Mouse (Mus musculus) thymus, postnatal 36 days (tissue): ENCODE results near the gene Tspear.
"Not testable (repeated sequence)": the region's sequence is repeated elsewhere in the genome, so short reads cannot be mapped to it uniquely, and the experiment has no call there.

Experiments
- DNase-seq, 2 experiments: peaks; one replicate each; pipeline ENCODE4 v3.0.0; 2022; ENCODE audit warnings: mixed read lengths in 2 of 2

Tspear gene

DNA sequence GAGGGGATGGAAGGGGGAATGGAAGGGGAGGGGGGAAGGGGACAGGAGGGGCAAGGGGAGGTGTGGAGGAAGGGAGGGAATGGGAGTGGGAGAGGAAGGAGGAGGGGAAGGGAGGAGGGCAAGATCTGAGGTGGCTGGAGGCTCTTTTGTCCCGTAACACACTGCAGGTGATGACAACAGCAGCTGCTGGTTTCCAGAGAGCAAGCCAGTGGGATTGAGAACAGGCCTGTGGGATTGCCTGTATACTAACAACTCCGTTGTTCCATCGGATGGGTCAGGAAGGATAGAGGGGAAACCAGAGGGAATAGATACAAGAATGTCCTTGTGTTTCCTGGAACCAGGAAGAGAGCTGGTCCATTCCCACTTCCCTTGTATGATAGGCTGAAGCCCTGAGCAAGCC, 111.3 kb downstream of the Tspear start:
- no peak for DNase-seq

GRCm38 (mm10) chr10:77798164-77798920, 112.0 kb downstream of the Tspear start:
- not testable (repeated sequence) for DNase-seq

DNA sequence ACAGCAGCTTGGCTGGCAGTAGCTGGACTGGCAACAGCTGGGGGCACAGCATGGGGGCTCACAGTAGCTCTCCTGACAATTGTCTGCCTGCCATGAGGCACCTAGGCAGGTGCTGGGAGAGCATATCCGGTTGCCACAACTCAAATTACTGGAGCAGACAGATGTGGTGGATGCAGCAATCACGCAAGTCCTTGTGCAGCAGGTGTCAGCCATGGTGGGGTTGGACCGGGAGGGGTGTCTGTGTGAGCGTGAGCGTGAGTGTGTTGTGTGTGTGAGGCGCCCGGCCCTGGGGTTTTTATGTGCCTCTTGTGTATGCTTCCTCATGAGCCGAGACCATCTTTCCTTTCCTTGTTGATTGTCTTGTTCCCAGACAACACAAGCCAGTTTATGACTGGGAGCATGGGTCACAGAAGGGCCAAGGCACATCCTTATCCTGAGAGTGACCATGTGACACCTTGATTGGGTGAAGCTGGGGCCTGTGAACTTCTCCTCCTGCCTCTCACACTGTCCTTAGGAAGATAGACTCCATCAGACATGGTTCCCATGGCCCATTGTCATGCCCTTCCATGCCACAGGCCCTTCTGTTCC, 112.6 kb downstream of the Tspear start, which contains the start of gene Gm19668:
Gene Gm19668, minus strand, starts transcription at position 213 of the 588 bp plus-strand sequence.
- DNase-seq = no peak

DNA sequence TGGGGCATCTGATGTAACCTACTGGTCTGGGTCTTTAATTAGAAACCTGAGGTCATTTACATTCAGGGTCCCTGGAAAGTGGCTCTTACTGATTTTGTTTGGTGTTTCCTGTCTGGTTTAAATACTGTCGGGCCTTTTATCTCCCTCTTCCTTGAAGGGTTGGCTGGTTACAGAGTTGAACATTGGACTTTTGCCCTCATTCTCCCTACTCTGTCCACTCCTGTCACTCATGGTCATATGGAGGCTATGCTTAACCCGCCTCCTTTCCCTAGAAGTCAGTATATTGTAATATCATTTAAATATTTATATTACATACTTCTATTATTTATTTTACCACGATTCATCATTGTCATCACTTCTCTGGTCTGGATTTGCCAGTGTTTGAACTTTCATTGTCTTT, 117.7 kb downstream of the Tspear start:
- no peak for DNase-seq

GRCm38 (mm10) chr10:77811743-77812142, 125.4 kb downstream of the Tspear start, which contains the start of gene Gm9507:
Gene Gm9507 (minus strand): TSS chr10:77811843.
- no peak for DNase-seq

- no peak for DNase-seq
These were observed 128.0 kb downstream of the Tspear start, which contains the start of gene Gm2696 for GRCm38 (mm10) chr10:77814382-77814781. Gene Gm2696 (plus strand): TSS chr10:77814682.

DNA sequence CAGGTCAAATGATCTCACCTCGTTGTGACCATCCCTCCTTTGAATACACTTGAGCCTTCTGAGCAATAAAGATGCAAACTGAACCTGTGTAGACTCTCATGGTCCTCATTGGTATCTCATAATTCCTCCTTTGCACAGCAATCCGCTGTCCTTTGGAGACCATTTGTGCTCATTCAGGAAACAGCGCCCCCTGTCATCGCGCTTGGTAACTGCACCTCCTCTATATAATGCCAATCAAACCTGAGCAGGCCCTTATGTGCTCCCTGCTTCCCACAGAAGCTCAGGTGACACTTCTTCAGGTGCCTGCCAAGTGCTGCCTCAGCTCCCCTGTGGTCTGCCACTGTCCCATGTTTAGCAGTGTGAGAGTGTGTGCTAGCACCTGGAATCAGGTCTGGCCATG, 129.1 kb downstream of the Tspear start:
- DNase-seq = peak; percentile 26 to 38

DNA sequence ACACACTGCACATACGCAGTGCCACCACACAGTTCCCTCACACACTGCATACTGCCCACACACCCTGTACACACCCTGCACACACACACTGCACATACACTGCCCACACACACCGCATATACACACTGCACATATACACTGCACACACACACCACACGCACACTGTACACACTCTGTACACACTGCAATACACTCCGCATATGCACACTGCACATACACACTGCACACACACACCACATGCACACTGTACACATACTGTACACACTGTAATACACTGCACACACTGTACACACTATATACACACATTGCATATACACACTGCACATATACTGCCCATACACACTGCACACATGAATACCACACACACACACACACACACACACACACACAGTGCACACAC, 132.2 kb downstream of the Tspear start:
- DNase-seq = no peak

DNA sequence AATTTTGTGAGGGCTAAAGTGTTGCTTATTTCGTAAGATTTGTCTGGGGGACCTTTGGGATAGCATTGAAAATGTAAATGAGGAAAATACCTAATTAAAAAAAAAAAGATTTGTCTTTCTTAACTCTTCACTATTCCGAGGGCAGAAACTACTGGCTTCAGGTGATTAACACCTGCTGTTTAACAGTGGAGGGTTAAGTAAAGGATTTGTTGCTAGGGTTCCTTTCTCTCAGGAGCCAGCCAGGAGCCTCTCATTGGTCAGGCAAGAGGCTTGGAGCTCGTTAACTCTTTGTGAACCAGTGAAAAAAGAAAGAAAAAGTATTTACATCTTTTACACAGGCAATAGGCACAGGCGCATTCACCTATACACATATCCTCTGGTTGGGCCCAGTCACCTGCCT, 132.8 kb downstream of the Tspear start:
- no peak for DNase-seq

DNA sequence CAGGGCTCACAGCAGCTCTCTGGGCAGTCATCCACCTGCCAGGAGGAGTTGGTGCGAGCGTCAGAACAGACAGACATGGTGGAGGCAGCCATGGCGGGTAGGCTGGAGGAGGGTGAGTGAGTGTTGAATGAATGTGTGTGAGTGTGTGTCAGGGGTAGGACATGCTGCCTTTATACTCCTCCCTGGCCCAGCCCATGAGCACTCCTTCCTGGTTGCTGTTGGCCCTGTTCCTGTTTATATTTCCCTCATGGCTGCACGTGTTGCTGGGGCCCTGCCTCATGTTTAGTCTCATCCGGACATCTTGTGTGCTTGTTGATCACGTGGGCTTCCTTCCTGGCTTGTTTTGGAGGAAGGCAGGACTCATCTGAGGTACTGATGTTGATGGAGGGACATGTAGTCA, 140.6 kb downstream of the Tspear start, which contains the start of gene Krtap10-4:
Gene Krtap10-4, minus strand, starts transcription at position 145 of the 400 bp plus-strand sequence.
- DNase-seq = no peak

GRCm38 (mm10) chr10:77835647-77836046, 149.3 kb downstream of the Tspear start, which contains the start of gene Krtap10-10:
Gene Krtap10-10 (plus strand): TSS chr10:77835947.
- DNase-seq = no peak

DNA sequence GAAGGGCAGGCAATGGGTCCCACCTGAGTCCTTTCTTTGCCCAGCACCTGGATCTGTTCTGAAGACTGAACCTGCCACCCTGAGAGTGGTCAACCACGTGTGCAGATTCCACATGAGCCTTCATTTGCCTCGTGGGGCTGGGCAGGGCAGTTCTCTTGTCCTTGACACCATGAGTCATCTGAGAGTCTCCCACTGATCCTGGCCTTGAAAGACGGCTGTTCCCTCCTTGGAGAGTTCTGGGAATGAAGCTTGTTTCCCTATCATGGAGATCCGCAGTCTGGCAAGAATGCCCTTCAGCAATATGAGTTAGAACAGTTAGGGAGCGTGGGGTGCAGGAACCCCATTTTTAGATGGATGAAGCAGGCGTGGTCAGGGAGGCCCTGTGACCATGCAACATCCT, 152.6 kb downstream of the Tspear start:
- no peak for DNase-seq

- DNase-seq = no peak
These were observed 160.1 kb downstream of the Tspear start, which contains the start of gene Gm36176 for GRCm38 (mm10) chr10:77846503-77846902. Gene Gm36176 (plus strand): TSS chr10:77846803.

GRCm38 (mm10) chr10:77846961-77847360, 160.6 kb downstream of the Tspear start:
- DNase-seq = no peak

DNA sequence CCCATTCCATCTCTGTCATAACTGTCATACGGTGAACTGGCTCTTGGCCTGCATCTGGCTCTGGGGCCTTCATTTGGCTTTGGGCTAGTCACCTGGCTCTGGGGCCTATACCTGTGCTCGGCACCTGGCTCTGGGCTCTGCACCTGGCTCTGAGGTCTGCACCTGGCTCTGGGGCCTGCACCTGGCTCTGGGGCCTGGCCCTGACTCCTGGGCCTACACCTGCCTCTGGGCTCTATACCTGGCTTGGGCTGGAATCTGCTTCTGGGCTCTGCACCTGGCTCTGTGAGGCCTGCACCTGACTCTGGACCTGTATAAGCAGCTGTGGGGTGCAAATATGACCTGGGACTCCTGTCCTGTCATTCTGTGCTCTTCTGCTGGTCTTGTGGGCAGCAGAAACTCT, 161.2 kb downstream of the Tspear start:
- no peak for DNase-seq

DNA sequence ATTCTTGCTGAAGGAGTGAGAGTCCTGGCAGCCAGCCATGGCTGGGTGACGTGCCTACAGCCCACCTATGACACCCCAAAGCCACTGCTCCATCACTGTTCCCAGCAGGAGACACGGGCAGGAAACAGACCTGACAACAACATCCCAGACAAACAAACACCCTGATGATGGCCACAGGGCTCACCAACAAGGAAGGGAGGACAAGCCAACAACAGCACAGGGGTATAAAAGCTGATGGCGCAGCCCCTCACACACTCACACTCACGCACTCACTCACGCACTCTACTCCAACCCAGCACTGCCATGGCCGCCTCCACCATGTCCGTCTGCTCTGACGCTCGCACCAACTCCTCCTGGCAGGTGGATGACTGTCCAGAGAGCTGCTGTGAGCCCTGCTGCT, 166.2 kb downstream of the Tspear start, which contains the start of gene Gm10318:
Gene Gm10318, plus strand, starts transcription at position 301 of the 400 bp plus-strand sequence.
- DNase-seq = no peak

DNA sequence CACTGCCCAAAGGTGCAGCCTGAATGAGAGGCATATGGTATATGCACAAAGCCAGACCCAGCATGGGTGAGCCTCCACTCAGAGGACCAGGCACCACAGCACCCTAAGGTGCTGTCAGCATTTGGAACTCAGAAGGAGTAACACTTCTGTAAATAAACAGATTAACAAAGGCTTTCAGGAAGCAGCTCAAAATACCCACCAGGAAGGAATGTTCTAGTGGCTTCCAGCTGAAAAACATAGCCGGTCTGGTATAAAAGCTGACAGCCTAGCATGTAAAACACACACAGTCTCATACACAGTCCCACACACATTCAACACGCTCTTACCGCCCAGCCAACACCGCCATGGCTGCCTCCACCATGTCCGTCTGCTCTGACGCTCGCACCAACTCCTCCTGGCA, 175.3 kb downstream of the Tspear start, which contains the start of gene Gm3285:
Gene Gm3285, plus strand, starts transcription at position 301 of the 400 bp plus-strand sequence.
- DNase-seq = no peak

GRCm38 (mm10) chr10:77864067-77864761, 177.8 kb downstream of the Tspear start:
- peak; percentile 53 to 60 for DNase-seq

DNA sequence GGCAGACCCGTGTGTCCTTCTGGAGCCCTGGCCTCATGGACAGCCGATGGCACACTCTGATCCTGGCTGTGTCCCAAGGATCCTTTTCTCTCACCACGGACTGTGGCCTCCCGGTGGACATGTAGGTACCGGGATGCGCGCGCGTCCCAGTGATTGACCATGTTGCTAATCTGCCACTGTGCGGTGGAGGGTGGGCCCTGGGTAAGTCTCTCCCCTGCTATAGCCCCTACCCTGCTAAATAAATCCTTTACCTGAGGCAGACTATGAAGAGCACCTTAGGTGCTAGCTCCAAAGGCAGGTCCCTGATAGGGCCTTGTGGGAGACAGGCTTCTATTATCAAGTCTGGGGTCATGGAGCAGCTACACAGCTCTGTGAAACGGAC, 178.4 kb downstream of the Tspear start:
- no peak for DNase-seq

- DNase-seq = no peak
These were observed 181.2 kb downstream of the Tspear start for GRCm38 (mm10) chr10:77867546-77867945.

GRCm38 (mm10) chr10:77869651-77870050, 183.3 kb downstream of the Tspear start:
- no peak for DNase-seq

GRCm38 (mm10) chr10:77878985-77879384, 192.6 kb downstream of the Tspear start:
- peak; percentile 19 to 26 for DNase-seq

DNA sequence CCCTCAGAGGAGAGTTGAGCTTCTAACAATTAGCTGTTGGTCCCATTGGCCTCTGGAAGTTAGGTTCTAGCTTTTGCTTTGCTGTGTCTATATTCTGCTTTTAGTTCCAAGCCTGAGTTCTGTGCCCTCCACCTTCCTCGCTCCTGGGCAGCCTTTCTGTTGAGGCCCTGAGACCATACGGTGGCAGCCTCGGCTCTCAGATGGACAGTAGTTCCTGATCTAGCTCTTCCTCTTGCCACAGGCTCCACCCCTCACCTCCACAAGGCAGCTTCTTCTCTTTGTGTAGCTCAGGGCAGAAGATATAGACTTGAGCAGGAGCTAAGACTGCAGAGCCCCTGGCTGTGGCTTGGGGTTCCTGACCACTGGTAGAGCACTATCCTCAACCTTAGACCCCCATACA, 193.9 kb downstream of the Tspear start:
- no peak for DNase-seq
